Mouse (Mus musculus) liver, embryonic 16.5 days (tissue): ENCODE data around the gene Abracl. TPM values are rescaled to one million over a fixed set of nuclear protein-coding genes. Genes with fewer than 3 reads are reported as not detected.

Experiments
- ATAC-seq: fragments of 200-750 bp; cut with Nextera tagmentation; 2 replicates; pipeline ENCODE4 v1.8.0; 2017; ENCODE audit warnings: low read depth, mild to moderate bottlenecking, moderate number of reproducible peaks, moderate library complexity
- H3K27ac ChIP-seq: fragments of 300-500 bp; sonication (generic); 2 replicates; pipeline ENCODE4 v1.5.1; 2014; ENCODE audit warnings: mild to moderate bottlenecking, low read length
- H3K27me3 ChIP-seq: fragments of 300-500 bp; sonication (generic); 2 replicates; pipeline ENCODE4 v1.6.1; 2014; ENCODE audit warnings: low read depth, low read length, mixed read lengths; ENCODE audit not compliant: control insufficient read depth, insufficient read depth
- H3K36me3 ChIP-seq: fragments of 300-500 bp; sonication (generic); 2 replicates; pipeline ENCODE4 v1.6.1; 2014; ENCODE audit warnings: mild to moderate bottlenecking; ENCODE audit not compliant: control insufficient read depth, insufficient read depth
- H3K4me1 ChIP-seq: fragments of 300-500 bp; sonication (generic); 2 replicates; pipeline ENCODE4 v1.6.1; 2014; ENCODE audit warnings: low read depth, low read length, mixed read lengths; ENCODE audit not compliant: control insufficient read depth
- H3K4me2 ChIP-seq: fragments of 300-500 bp; sonication (generic); 2 replicates; pipeline ENCODE4 v1.6.1; 2014; ENCODE audit warnings: low read depth, low read length, mixed read lengths
- H3K4me3 ChIP-seq: fragments of 300-500 bp; sonication (generic); 2 replicates; pipeline ENCODE4 v1.5.1; 2014; ENCODE audit warnings: low read depth, mild to moderate bottlenecking, low read length
- H3K9ac ChIP-seq: fragments of 300-500 bp; sonication (generic); 2 replicates; pipeline ENCODE4 v1.6.1; 2014; ENCODE audit warnings: low read depth, low read length
- H3K9me3 ChIP-seq: fragments of 300-500 bp; sonication (generic); replicated peaks from 2 replicates; pipeline ENCODE4 v1.6.1; 2016; ENCODE audit warnings: low read length; ENCODE audit not compliant: control insufficient read depth
- WGBS: fragments of 180-500 bp; shearing (Covaris S2); extraction: QIAGEN DNeasy Blood & Tissue Kit; methylation state at CpG from one replicate; pipeline ENCODE4 v1.1.7; 2014; ENCODE audit not compliant: insufficient replicate concordance; 5-methylcytosine and 5-hydroxymethylcytosine counted together
- polyA plus RNA-seq: library from polyadenylated mRNA; unstranded; fragments of >200 nt; fragmentation: Nextera tagmentation; extraction: Ambion mirVana; gene quantifications from 2 replicates; pipeline ENCODE4 v1.2.1, GENCODE M21; 2015

The Abracl gene
- polyA plus RNA-seq, 1 experiment from 2014 or later: 35.1 TPM

- Histone ChIP-seq H3K4me3 (no peak overlapping the region), H3K36me3 (no peaks in the 10 kb centered on the region), H3K4me2 (no peak overlapping the region), H3K9me3 (no peaks in the 10 kb centered on the region), H3K9ac (no peak overlapping the region), H3K27me3 (no peaks in the 10 kb centered on the region), H3K27ac (no peak overlapping the region), H3K4me1 (no peaks in the 10 kb centered on the region)
- ATAC-seq: no peak
- WGBS: 51% methylated on average over 1 of the region's 1 CpGs
Measured at GRCm38 (mm10) chr10:18009744-18010143, 13.3 kb downstream of the Abracl start.

- Histone ChIP-seq H3K9me3 (no peaks in the 10 kb centered on the region), H3K27ac (no peak overlapping the region), H3K4me1 (no peaks in the 10 kb centered on the region), H3K36me3 (no peaks in the 10 kb centered on the region), H3K4me3 (no peak overlapping the region), H3K4me2 (no peak overlapping the region), H3K27me3 (no peaks in the 10 kb centered on the region), H3K9ac (no peak overlapping the region)
- ATAC-seq: no peak
Measured at GRCm38 (mm10) chr10:18008118-18008517, 15.0 kb downstream of the Abracl start.

- Histone ChIP-seq H3K4me3 (no peak overlapping the region), H3K27me3 (no peaks in the 10 kb centered on the region), H3K36me3 (no peaks in the 10 kb centered on the region), H3K9ac (no peak overlapping the region), H3K4me2 (no peak overlapping the region), H3K4me1 (no peaks in the 10 kb centered on the region), H3K9me3 (no peaks in the 10 kb centered on the region), H3K27ac (no peak overlapping the region)
- ATAC-seq: no peak
- 52% methylated on average over 3 of the region's 3 CpGs for WGBS
Measured at GRCm38 (mm10) chr10:18007243-18007642, 15.8 kb downstream of the Abracl start.

GRCm38 (mm10) chr10:18006756-18007155 lies 16.3 kb downstream of the Abracl start:
- no peaks in the 10 kb centered on the region for H3K27me3 ChIP-seq
- H3K4me3 ChIP-seq: no peak overlapping the region
- no peak overlapping the region for H3K9ac ChIP-seq
- 53% methylated on average over 1 of the region's 1 CpGs for WGBS
- no peak overlapping the region for H3K4me2 ChIP-seq
- ATAC-seq: no peak
- no peaks in the 10 kb centered on the region for H3K36me3 ChIP-seq
- H3K27ac ChIP-seq: no peak overlapping the region
- no peaks in the 10 kb centered on the region for H3K9me3 ChIP-seq
- no peaks in the 10 kb centered on the region for H3K4me1 ChIP-seq

- no peak for ATAC-seq
- H3K9me3 ChIP-seq: no peaks in the 10 kb centered on the region
- 67% methylated on average over 7 of the region's 7 CpGs for WGBS
- H3K9ac ChIP-seq: no peak overlapping the region
- no peak overlapping the region for H3K4me2 ChIP-seq
- no peak overlapping the region for H3K4me3 ChIP-seq
- H3K27me3 ChIP-seq: no peaks in the 10 kb centered on the region
- no peaks in the 10 kb centered on the region for H3K36me3 ChIP-seq
- H3K4me1 ChIP-seq: no peaks in the 10 kb centered on the region
- no peak overlapping the region for H3K27ac ChIP-seq
Measured at GRCm38 (mm10) chr10:18005136-18005955, 17.7 kb downstream of the Abracl start.

- Histone ChIP-seq H3K27me3 (no peaks in the 10 kb centered on the region), H3K27ac (no peak overlapping the region), H3K4me3 (no peak overlapping the region), H3K4me1 (no peaks in the 10 kb centered on the region), H3K36me3 (no peaks in the 10 kb centered on the region), H3K4me2 (no peak overlapping the region), H3K9ac (no peak overlapping the region), H3K9me3 (no peaks in the 10 kb centered on the region)
- ATAC-seq: no peak
- 66% methylated on average over 12 of the region's 12 CpGs for WGBS
Measured at GRCm38 (mm10) chr10:18003966-18004637, 19.0 kb downstream of the Abracl start.

- H3K4me1 ChIP-seq: no peaks in the 10 kb centered on the region
- no peaks in the 10 kb centered on the region for H3K36me3 ChIP-seq
- H3K4me3 ChIP-seq: no peak overlapping the region
- H3K9ac ChIP-seq: no peak overlapping the region
- H3K9me3 ChIP-seq: no peaks in the 10 kb centered on the region
- ATAC-seq: no peak
- no peak overlapping the region for H3K27ac ChIP-seq
- H3K4me2 ChIP-seq: no peak overlapping the region
- 46% methylated on average over 4 of the region's 4 CpGs for WGBS
- no peaks in the 10 kb centered on the region for H3K27me3 ChIP-seq
Measured at GRCm38 (mm10) chr10:17990576-17990975, 32.5 kb downstream of the Abracl start.

GRCm38 (mm10) chr10:17989136-17989535 lies 34.0 kb downstream of the Abracl start:
- WGBS: 44% methylated on average over 6 of the region's 6 CpGs
- ATAC-seq: no peak

GRCm38 (mm10) chr10:17987823-17988423 lies 35.2 kb downstream of the Abracl start:
- Histone ChIP-seq H3K36me3 (no peaks in the 10 kb centered on the region), H3K9me3 (no peaks in the 10 kb centered on the region), H3K27ac (no peak overlapping the region), H3K9ac (no peak overlapping the region), H3K27me3 (no peaks in the 10 kb centered on the region), H3K4me2 (no peak overlapping the region), H3K4me1 (no peaks in the 10 kb centered on the region), H3K4me3 (no peak overlapping the region)
- ATAC-seq: no peak
- WGBS: 60% methylated on average over 8 of the region's 8 CpGs

More at GRCm38 (mm10) chr10:17989136-17989535, 34.0 kb downstream of the Abracl start:
- Histone ChIP-seq H3K9me3 (no peaks in the 10 kb centered on the region), H3K27ac (no peak overlapping the region), H3K4me3 (no peak overlapping the region), H3K4me1 (no peaks in the 10 kb centered on the region), H3K4me2 (no peak overlapping the region), H3K27me3 (no peaks in the 10 kb centered on the region), H3K9ac (no peak overlapping the region), H3K36me3 (no peaks in the 10 kb centered on the region)
